Mouse (Mus musculus) CH12F3 (cell line): ENCODE results near the gene Skil.

Experiments
- in situ Hi-C: fragments of 300-500 bp; cut with MboI; formaldehyde crosslinking; loops from 2 replicates; pipeline ENCODE4 v1.14.3; 2020; ENCODE audit warnings: low sequenced_read_pairs

Skil gene

GRCm38 (mm10) chr3:31094531-31095178, at the start of gene Skil:
Gene Skil, plus strand, starts transcription at chr3:31095058.
- in situ Hi-C loops, result no loop called here

GRCm38 (mm10) chr3:31047263-31047662, 47.6 kb upstream of the Skil start:
- in situ Hi-C loops, result no loop called here

- in situ Hi-C loops, result no loop called here
Observed at GRCm38 (mm10) chr3:31049087-31049486, 45.8 kb upstream of the Skil start.

GRCm38 (mm10) chr3:31050375-31050774, 44.5 kb upstream of the Skil start:
- in situ Hi-C loops, result no loop called here

GRCm38 (mm10) chr3:31051730-31052129, 43.1 kb upstream of the Skil start:
- in situ Hi-C loops, result no loop called here

- in situ Hi-C loops, result no loop called here
Observed at GRCm38 (mm10) chr3:31053191-31053590, 41.7 kb upstream of the Skil start.

- in situ Hi-C loops, result loop anchor here (5.0 kb wide), 1 partner anchor 77 kb away; no protein-coding TSS in a partner anchor
Observed at GRCm38 (mm10) chr3:31054888-31055287, 40.0 kb upstream of the Skil start.

- in situ Hi-C loops, result loop anchor here (5.0 kb wide), 1 partner anchor 76 kb away; no protein-coding TSS in a partner anchor
Observed at GRCm38 (mm10) chr3:31056047-31056650, 38.7 kb upstream of the Skil start.

- in situ Hi-C loops, result loop anchor here (5.0 kb wide), 1 partner anchor 75 kb away; no protein-coding TSS in a partner anchor
Observed at GRCm38 (mm10) chr3:31056651-31057627, 37.9 kb upstream of the Skil start.

- in situ Hi-C loops, result no loop called here
Observed at GRCm38 (mm10) chr3:31060745-31061102, 34.1 kb upstream of the Skil start.

GRCm38 (mm10) chr3:31061103-31061785, 33.6 kb upstream of the Skil start:
- in situ Hi-C loops, result no loop called here

GRCm38 (mm10) chr3:31061786-31062120, 33.1 kb upstream of the Skil start:
- in situ Hi-C loops, result no loop called here

GRCm38 (mm10) chr3:31062325-31062724, 32.5 kb upstream of the Skil start:
- in situ Hi-C loops, result no loop called here

GRCm38 (mm10) chr3:31068482-31068881, 26.4 kb upstream of the Skil start:
- in situ Hi-C loops, result no loop called here

GRCm38 (mm10) chr3:31071804-31072203, 23.1 kb upstream of the Skil start:
- in situ Hi-C loops, result no loop called here

GRCm38 (mm10) chr3:31075808-31076207, 19.1 kb upstream of the Skil start:
- in situ Hi-C loops, result no loop called here

- in situ Hi-C loops, result no loop called here
Observed at GRCm38 (mm10) chr3:31077068-31077703, 17.7 kb upstream of the Skil start.

- in situ Hi-C loops, result no loop called here
Observed at GRCm38 (mm10) chr3:31079450-31079849, 15.4 kb upstream of the Skil start.

- in situ Hi-C loops, result no loop called here
Observed at GRCm38 (mm10) chr3:31080791-31081502, 13.9 kb upstream of the Skil start.
